Mouse (Mus musculus): ENCODE data around the gene Lemd1. TPM values are rescaled to one million over a fixed set of nuclear protein-coding genes. Genes with fewer than 3 reads are reported as not detected.

Gene Lemd1
- total RNA-seq, 2 experiments from 2014 or later, result not detected

Small RNAs within 50 kb of the gene (microRNA-seq; reads per million reads assigned to microRNA genes)
- gene Mir135b, result not detected

Other genes with a start within 250 kb of the Lemd1 start
- 1 to 10 TPM; 1.4 to 2.2 TPM for gene Slc45a3, start 228.5 kb upstream of the Lemd1 start, total RNA-seq (2021)
- 10 to 100 TPM; 70.3 to 82.8 TPM for gene Elk4, start 183.8 kb upstream of the Lemd1 start, total RNA-seq (2021)
- gene Mfsd4a, start 123.4 kb upstream of the Lemd1 start, total RNA-seq (2021), result 10 to 100 TPM; 12.1 to 14.6 TPM
- 1 to 10 TPM; 5.0 to 6.1 TPM for gene Cdk18, start 51.7 kb upstream of the Lemd1 start, total RNA-seq (2021)
- not detected for gene AC124108.1, start within 50 bp of the Lemd1 start, total RNA-seq (2021)
- not detected for gene Gm10188, start 38.3 kb downstream of the Lemd1 start, total RNA-seq (2021)
- gene Klhdc8a, start 107.2 kb downstream of the Lemd1 start, total RNA-seq (2021), result under 1 TPM; 0.27 to 0.36 TPM
- gene Nuak2, start 124.7 kb downstream of the Lemd1 start, total RNA-seq (2021), result 1 to 10 TPM in 1 of 2 experiments, under 1 TPM in 1; 0.87 to 1.1 TPM
- 10 to 100 TPM; 36.8 to 41.5 TPM for gene Tmcc2, start 199.8 kb downstream of the Lemd1 start, total RNA-seq (2021)
- 1 to 10 TPM; 9.6 to 9.9 TPM for gene Dstyk, start 226.1 kb downstream of the Lemd1 start, total RNA-seq (2021)

All from gastrocnemius, adult 18-20 months (tissue).